Mouse (Mus musculus) brown adipose tissue, adult 24 weeks (tissue): ENCODE data around the gene Nol6. TPM values are rescaled to one million over a fixed set of nuclear protein-coding genes. Genes with fewer than 3 reads are reported as not detected.

Experiments used
- H3K27ac ChIP-seq: fragments of 200-500 bp; replicated peaks from 2 replicates; pipeline ENCODE4 v1.5.1; 2012; ENCODE audit warnings: low read depth, mild to moderate bottlenecking, low read length
- H3K4me1 ChIP-seq: fragments of 200-500 bp; 2 replicates; pipeline ENCODE4 v1.6.1; 2012; ENCODE audit warnings: low read length, mixed read lengths; ENCODE audit not compliant: control insufficient read depth, insufficient read depth, insufficient read length
- H3K4me3 ChIP-seq: fragments of 200-500 bp; 2 replicates; pipeline ENCODE4 v1.5.1; 2012; ENCODE audit warnings: low read depth, mild to moderate bottlenecking, low read length, moderate library complexity; ENCODE audit not compliant: insufficient read depth
- polyA plus RNA-seq: library from polyadenylated mRNA; stranded (reverse); fragments of >200 nt; gene quantifications from 2 replicates; pipeline ENCODE4 v1.2.4, GENCODE M21; 2012; ENCODE audit not compliant: missing spikeins, insufficient read depth, insufficient read length

The Nol6 gene
- polyA plus RNA-seq, 1 experiment: 15.3 TPM

GRCm38 (mm10) chr4:41081733-41082132 lies 42.5 kb downstream of the Nol6 start:
- Histone ChIP-seq H3K27ac (no peak overlapping the region), H3K4me3 (no peak overlapping the region), H3K4me1 (no peaks in the 10 kb centered on the region)

GRCm38 (mm10) chr4:41078726-41079125 lies 45.5 kb downstream of the Nol6 start:
- Histone ChIP-seq H3K4me3 (no peak overlapping the region), H3K27ac (no peak overlapping the region), H3K4me1 (no peaks in the 10 kb centered on the region)

GRCm38 (mm10) chr4:41074461-41074860 lies 49.8 kb downstream of the Nol6 start:
- Histone ChIP-seq H3K4me3 (no peak overlapping the region), H3K27ac (no peak overlapping the region), H3K4me1 (no peaks in the 10 kb centered on the region)

GRCm38 (mm10) chr4:41073008-41073817 lies 51.0 kb downstream of the Nol6 start:
- Histone ChIP-seq H3K27ac (no peak overlapping the region), H3K4me1 (no peaks in the 10 kb centered on the region)

GRCm38 (mm10) chr4:41071500-41072429 lies 52.5 kb downstream of the Nol6 start:
- H3K4me3 ChIP-seq: no peak overlapping the region
- no peak overlapping the region for H3K27ac ChIP-seq
- no peaks in the 10 kb centered on the region for H3K4me1 ChIP-seq

More at GRCm38 (mm10) chr4:41073008-41073817, 51.0 kb downstream of the Nol6 start:
- no peak overlapping the region for H3K4me3 ChIP-seq

- H3K4me1 ChIP-seq: no peaks in the 10 kb centered on the region
- no peak overlapping the region for H3K27ac ChIP-seq
- no peak overlapping the region for H3K4me3 ChIP-seq
These were observed 59.1 kb downstream of the Nol6 start for GRCm38 (mm10) chr4:41065196-41065595.

Other genes with a start within 250 kb of the Nol6 start
- gene Spink4, start 204.4 kb downstream of the Nol6 start, polyA plus RNA-seq: not detected in 2 replicates
- 295 and 387 TPM in 2 replicates for gene Bag1, start 176.2 kb downstream of the Nol6 start, polyA plus RNA-seq
- 106 and 109 TPM in 2 replicates for gene Chmp5, start 176.0 kb downstream of the Nol6 start, polyA plus RNA-seq
- 12.0 and 14.9 TPM in 2 replicates for gene Nfx1, start 153.5 kb downstream of the Nol6 start, polyA plus RNA-seq
- 124 and 138 TPM in 2 replicates for gene Aqp7, start 76.3 kb downstream of the Nol6 start, polyA plus RNA-seq
- gene Aqp3, start 26.3 kb downstream of the Nol6 start, polyA plus RNA-seq: not detected in 2 replicates
- 71.7 and 124 TPM in 2 replicates for gene Ube2r2, start 11.3 kb upstream of the Nol6 start, polyA plus RNA-seq
- 18.6 and 19.3 TPM in 2 replicates for gene Ubap2, start 150.7 kb upstream of the Nol6 start, polyA plus RNA-seq
- gene Dcaf12, start 190.4 kb upstream of the Nol6 start, polyA plus RNA-seq: 15.5 and 18.8 TPM in 2 replicates
- gene Ubap1, start 224.5 kb upstream of the Nol6 start, polyA plus RNA-seq: 52.4 and 56.3 TPM in 2 replicates